Mouse (Mus musculus) limb, embryonic 14.5 days (tissue): Measurements from ENCODE around the gene Myh7b. TPM values are rescaled to one million over a fixed set of nuclear protein-coding genes. Genes with fewer than 3 reads are reported as not detected.
"Not testable (repeated sequence)": the region's sequence is repeated elsewhere in the genome, so short reads cannot be mapped to it uniquely, and the experiment has no call there.

Source experiments
- ATAC-seq: fragments of 200-750 bp; cut with Nextera tagmentation; 2 replicates; pipeline ENCODE4 v1.8.0; 2017; ENCODE audit warnings: low read depth, moderate number of reproducible peaks, moderate TSS enrichment; ENCODE audit not compliant: low FRiP score
- DNase-seq: peaks from one replicate; pipeline ENCODE4 v3.0.0-alpha.2; 2015; ENCODE audit warnings: low spot score
- H3K27ac ChIP-seq: fragments of 300-500 bp; sonication (generic); replicated peaks from 2 replicates; pipeline ENCODE4 v1.5.1; 2014; ENCODE audit warnings: low read depth, mild to moderate bottlenecking, low read length, moderate library complexity, mixed read lengths
- H3K27me3 ChIP-seq: fragments of 300-500 bp; sonication (generic); 2 replicates; pipeline ENCODE4 v1.6.1; 2014; ENCODE audit warnings: low read length, mixed read lengths; ENCODE audit not compliant: control insufficient read depth, insufficient read depth
- H3K36me3 ChIP-seq: fragments of 300-500 bp; sonication (generic); 2 replicates; pipeline ENCODE4 v1.6.1; 2014; ENCODE audit warnings: mild to moderate bottlenecking, low read length, moderate library complexity, mixed read lengths; ENCODE audit not compliant: control insufficient read depth, insufficient read depth
- H3K4me1 ChIP-seq: fragments of 300-500 bp; sonication (generic); 2 replicates; pipeline ENCODE4 v1.6.1; 2014; ENCODE audit warnings: antibody characterized with exemption, low read length, mixed read lengths; ENCODE audit not compliant: control insufficient read depth, insufficient read depth
- H3K4me2 ChIP-seq: fragments of 300-500 bp; sonication (generic); replicated peaks from 2 replicates; pipeline ENCODE4 v1.6.1; 2014; ENCODE audit warnings: low read depth, mild to moderate bottlenecking, low read length, moderate library complexity; ENCODE audit not compliant: severe bottlenecking
- H3K4me3 ChIP-seq: fragments of 300-500 bp; sonication (generic); replicated peaks from 2 replicates; pipeline ENCODE4 v1.5.1; 2014; ENCODE audit warnings: low read length
- H3K9ac ChIP-seq: fragments of 300-500 bp; sonication (generic); 2 replicates; pipeline ENCODE4 v1.6.1; 2014; ENCODE audit warnings: mild to moderate bottlenecking, low read depth, low read length, moderate library complexity; ENCODE audit not compliant: severe bottlenecking
- H3K9me3 ChIP-seq: fragments of 300-500 bp; sonication (generic); 2 replicates; pipeline ENCODE4 v1.6.1; 2016; ENCODE audit warnings: low read length; ENCODE audit not compliant: control insufficient read depth
- POLR2A ChIP-seq: fragments of 200-500 bp; IDR thresholded peaks from 2 replicates; pipeline ENCODE4 v1.8.0; 2012; ENCODE audit warnings: inconsistent platforms, mild to moderate bottlenecking, moderate library complexity, borderline replicate concordance; ENCODE audit not compliant: insufficient read depth, insufficient read length; ENCODE audit errors: extremely low read depth
- WGBS: fragments of 180-500 bp; shearing (Covaris S2); extraction: QIAGEN DNeasy Blood & Tissue Kit; methylation state at CpG from one replicate; pipeline ENCODE4 v1.1.7; 2014; 5-methylcytosine and 5-hydroxymethylcytosine counted together
- polyA plus RNA-seq, 2 experiments: library from polyadenylated mRNA; depleted of rRNA in 1 of 2; stranded (reverse) in 1 of 2; unstranded in 1 of 2; fragments of >200 nt; fragmentation: Nextera tagmentation in 1 of 2; extraction: Ambion mirVana in 1 of 2; gene quantifications; 2 replicates each; pipeline versions ENCODE4 v1.2.1 to v1.2.3; 2012 to 2014

The Myh7b gene
- polyA plus RNA-seq, 2 experiments: 5.0 to 27.0 TPM

- Histone ChIP-seq H3K9ac (no peak overlapping the region), H3K27ac (no peak overlapping the region), H3K27me3 (no peaks in the 10 kb centered on the region), H3K4me3 (no peak overlapping the region), H3K36me3 (no peaks in the 10 kb centered on the region), H3K9me3 (no peaks in the 10 kb centered on the region), H3K4me2 (no peak overlapping the region), H3K4me1 (peaks cover 9% of the 10 kb centered on the region)
- 85% methylated on average over 6 of the region's 6 CpGs for WGBS
- no peak for TF ChIP-seq POLR2A
- no peak for DNase-seq
- ATAC-seq: no peak
These were observed 15.5 kb upstream of the Myh7b start for GRCm38 (mm10) chr2:155595516-155595915.

DNA sequence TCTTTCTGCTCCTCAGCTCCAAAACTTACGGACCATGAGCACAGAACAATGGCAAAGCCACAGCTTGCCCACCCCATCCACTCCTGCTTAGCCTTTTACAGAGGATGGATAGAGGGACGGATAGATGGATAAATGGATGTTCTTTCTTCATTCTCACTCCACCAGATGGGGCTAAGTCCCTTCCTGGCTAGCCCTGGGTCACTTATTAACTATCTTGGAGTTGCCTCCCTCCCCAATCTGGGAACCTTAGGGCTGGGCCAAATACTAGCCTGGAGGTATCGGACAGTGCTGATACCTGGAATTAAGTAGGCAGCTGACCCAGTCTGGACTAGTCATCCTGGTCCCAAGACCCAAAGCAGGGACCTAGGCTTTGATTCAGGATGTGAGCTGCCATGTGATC is 7.3 kb upstream of the Myh7b start:
- Histone ChIP-seq H3K9ac (no peak overlapping the region), H3K27ac (no peak overlapping the region), H3K4me1 (no peaks in the 10 kb centered on the region), H3K9me3 (no peaks in the 10 kb centered on the region), H3K4me3 (no peak overlapping the region), H3K36me3 (no peaks in the 10 kb centered on the region), H3K27me3 (no peaks in the 10 kb centered on the region), H3K4me2 (no peak overlapping the region)
- no peak for ATAC-seq
- WGBS: 64% methylated on average over 3 of the region's 3 CpGs
- no peak for DNase-seq
- TF ChIP-seq POLR2A: no peak

GRCm38 (mm10) chr2:155604560-155605235 is 6.3 kb upstream of the Myh7b start:
- H3K9ac ChIP-seq: no peak overlapping the region

DNA sequence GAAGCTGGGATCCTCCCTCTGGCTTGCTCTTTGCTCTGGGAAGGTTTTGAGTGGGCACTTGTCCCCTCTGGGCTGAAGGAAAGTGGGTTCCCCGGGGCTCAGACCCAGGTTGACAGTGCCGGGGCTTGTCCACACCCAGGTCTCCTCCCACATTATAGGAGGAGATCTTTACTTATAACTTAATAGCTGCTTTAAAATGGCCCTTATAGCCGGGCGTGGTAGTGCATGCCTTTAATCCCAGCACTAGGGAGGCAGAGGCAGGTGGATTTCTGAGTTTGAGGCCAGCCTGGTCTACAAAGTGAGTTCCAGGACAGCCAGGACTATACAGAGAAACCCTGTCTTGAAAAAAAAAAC is 5.8 kb upstream of the Myh7b start:
- not testable (repeated sequence) for H3K4me1 ChIP-seq, H3K9ac ChIP-seq, H3K27me3 ChIP-seq, H3K4me2 ChIP-seq, H3K36me3 ChIP-seq, DNase-seq, ATAC-seq, H3K4me3 ChIP-seq, H3K27ac ChIP-seq, H3K9me3 ChIP-seq
- 71% methylated on average over 4 of the region's 4 CpGs for WGBS

More at GRCm38 (mm10) chr2:155604560-155605235, 6.3 kb upstream of the Myh7b start:
- no peak overlapping the region for H3K27ac ChIP-seq
- no peak for TF ChIP-seq POLR2A
- no peaks in the 10 kb centered on the region for H3K36me3 ChIP-seq
- H3K27me3 ChIP-seq: no peaks in the 10 kb centered on the region
- H3K4me1 ChIP-seq: no peaks in the 10 kb centered on the region
- no peak overlapping the region for H3K4me2 ChIP-seq
- no peak for DNase-seq
- WGBS: 27% methylated on average over 10 of the region's 10 CpGs
- no peaks in the 10 kb centered on the region for H3K9me3 ChIP-seq
- no peak overlapping the region for H3K4me3 ChIP-seq
- ATAC-seq: no peak

GRCm38 (mm10) chr2:155606360-155606759 is 4.7 kb upstream of the Myh7b start:
- Histone ChIP-seq H3K4me1 (no peaks in the 10 kb centered on the region), H3K4me3 (no peak overlapping the region), H3K36me3 (no peaks in the 10 kb centered on the region), H3K9ac (no peak overlapping the region), H3K9me3 (no peaks in the 10 kb centered on the region), H3K27ac (no peak overlapping the region), H3K4me2 (no peak overlapping the region), H3K27me3 (no peaks in the 10 kb centered on the region)
- ATAC-seq (peak; percentile 71), DNase-seq (peak; percentile 52)
- no peak for TF ChIP-seq POLR2A
- 83% methylated on average over 4 of the region's 4 CpGs for WGBS
